Mouse (Mus musculus) Patski (cell line): ENCODE measurements around the gene Prpsap2. TPM values are rescaled to one million over a fixed set of nuclear protein-coding genes. Genes with fewer than 3 reads are reported as not detected.
"Not testable (repeated sequence)": the region's sequence is repeated elsewhere in the genome, so short reads cannot be mapped to it uniquely, and the experiment has no call there.

ENCODE experiments used
- ATAC-seq: fragments of 100-300 bp; one replicate; pipeline ENCODE4 v1.8.0; 2021
- CTCF ChIA-PET: fragments of 350-600 bp; sonication (Branson Sonifier 250); formaldehyde crosslinking; loops from one replicate; lab custom pipeline; 2022; ENCODE audit warnings: inconsistent platforms; lab: Charles Lee
- POLR2A ChIA-PET: fragments of 350-600 bp; sonication (Branson Sonifier 250); formaldehyde crosslinking; loops from one replicate; lab custom pipeline; 2022; ENCODE audit warnings: antibody characterized with exemption, inconsistent platforms; lab: Charles Lee
- DNase-seq: peaks from one replicate; pipeline ENCODE4 v3.0.0-alpha.2; 2011; ENCODE audit warnings: low read depth, low spot score
- H3K27me3 ChIP-seq: fragments of 371-371 bp; one replicate; pipeline ENCODE4 v1.5.1; 2021
- CTCF ChIP-seq: fragments of 100-300 bp; IDR thresholded peaks from one replicate; pipeline ENCODE4 v1.5.1; 2021
- in situ Hi-C: fragments of 300-500 bp; cut with MboI; formaldehyde crosslinking; loops from 3 replicates; pipeline ENCODE4 v1.11.1; 2018; ENCODE audit warnings: low pct_unique_long_range_greater_than_20kb, mixed read lengths
- polyA plus RNA-seq: library from polyadenylated mRNA; unstranded; gene quantifications from one replicate; pipeline ENCODE4 v1.2.3, GENCODE M21; 2021

The Prpsap2 gene
- 32.7 TPM for polyA plus RNA-seq

GRCm38 (mm10) chr11:61761584-61762407 lies at the start of gene Prpsap2:
Gene Prpsap2, minus strand, starts transcription at chr11:61762088.
- H3K27me3 ChIP-seq, result no peaks in the 10 kb centered on the region
- POLR2A ChIA-PET, result interaction anchor here (0.7 kb wide), 1 partner anchor 146 kb away, joined by 3 read pairs; no protein-coding TSS in a partner anchor
- CTCF ChIA-PET, result no interaction called here
- peak; percentile 89 for ATAC-seq
- peak; percentile 70 for DNase-seq
- in situ Hi-C loops, result no loop called here
- TF ChIP-seq CTCF, result no peak

- DNase-seq (no peak), ATAC-seq (no peak)
- in situ Hi-C loops, result no loop called here
- POLR2A ChIA-PET, result no interaction called here
- no peak for TF ChIP-seq CTCF
- CTCF ChIA-PET, result no interaction called here
- no peaks in the 10 kb centered on the region for H3K27me3 ChIP-seq
These were observed 47.9 kb upstream of the Prpsap2 start for GRCm38 (mm10) chr11:61809793-61810192.

GRCm38 (mm10) chr11:61808551-61809117 lies 46.7 kb upstream of the Prpsap2 start:
- no peak for ATAC-seq
- no peaks in the 10 kb centered on the region for H3K27me3 ChIP-seq
- ChIA-PET POLR2A (no interaction called here), CTCF (interaction anchor here (0.6 kb wide), 1 partner anchor 748 kb away, joined by 3 read pairs; no protein-coding TSS in a partner anchor)
- no peak for TF ChIP-seq CTCF
- peak; percentile 1 for DNase-seq
- in situ Hi-C loops, result no loop called here

- no peak for TF ChIP-seq CTCF
- ChIA-PET POLR2A (interaction anchor here (0.6 kb wide), 1 partner anchor 819 kb away, joined by 7 read pairs; no protein-coding TSS in a partner anchor), CTCF (interaction anchor here (1.6 kb wide), 1 partner anchor 9 kb away, joined by 4 read pairs; no protein-coding TSS in a partner anchor)
- no peak for DNase-seq
- in situ Hi-C loops, result no loop called here
- no peaks in the 10 kb centered on the region for H3K27me3 ChIP-seq
- no peak for ATAC-seq
These were observed 31.6 kb upstream of the Prpsap2 start for GRCm38 (mm10) chr11:61793441-61793840.

GRCm38 (mm10) chr11:61788550-61788949 lies 26.7 kb upstream of the Prpsap2 start:
- ChIA-PET POLR2A (interaction anchor here (0.6 kb wide), 1 partner anchor 602 kb away, joined by 3 read pairs; no protein-coding TSS in a partner anchor), CTCF (no interaction called here)
- no peak for TF ChIP-seq CTCF
- ATAC-seq, result no peak
- in situ Hi-C loops, result no loop called here
- DNase-seq, result no peak
- no peaks in the 10 kb centered on the region for H3K27me3 ChIP-seq

- in situ Hi-C loops, DNase-seq, H3K27me3 ChIP-seq, ATAC-seq, POLR2A ChIA-PET, CTCF ChIA-PET: not testable (repeated sequence)
These were observed 20.6 kb upstream of the Prpsap2 start for GRCm38 (mm10) chr11:61782526-61782925.

GRCm38 (mm10) chr11:61774551-61775149 lies 12.8 kb upstream of the Prpsap2 start:
- in situ Hi-C loops, result no loop called here
- CTCF ChIA-PET, result interaction anchor here (1.3 kb wide), 1 partner anchor 22 kb away, joined by 3 read pairs; no protein-coding TSS in a partner anchor
- DNase-seq, result no peak
- TF ChIP-seq CTCF, result no peak
- POLR2A ChIA-PET, result no interaction called here
- H3K27me3 ChIP-seq, result no peaks in the 10 kb centered on the region
- no peak for ATAC-seq

GRCm38 (mm10) chr11:61760518-61760917 lies 1.4 kb downstream of the Prpsap2 start:
- ChIA-PET POLR2A (no interaction called here), CTCF (no interaction called here)
- in situ Hi-C loops, result no loop called here
- ATAC-seq, result no peak
- TF ChIP-seq CTCF, result no peak
- no peak for DNase-seq
- H3K27me3 ChIP-seq, result no peaks in the 10 kb centered on the region

- POLR2A ChIA-PET, result interaction anchor here (0.6 kb wide), 1 partner anchor 1736 kb away, joined by 3 read pairs; no protein-coding TSS in a partner anchor
- DNase-seq (no peak), ATAC-seq (no peak)
- in situ Hi-C loops, result no loop called here
- TF ChIP-seq CTCF, result no peak
- CTCF ChIA-PET, result interaction anchor here (1.5 kb wide), 1 partner anchor 11 kb away, joined by 4 read pairs; no protein-coding TSS in a partner anchor
- H3K27me3 ChIP-seq, result no peaks in the 10 kb centered on the region
These were observed 4.7 kb downstream of the Prpsap2 start for GRCm38 (mm10) chr11:61757151-61757550.

- ChIA-PET CTCF (interaction anchor here (1.2 to 1.5 kb wide), 3 partner anchors 13 to 23 kb away, joined by 3 to 4 read pairs (median 4); no protein-coding TSS in a partner anchor), POLR2A (no interaction called here)
- no peak for ATAC-seq
- H3K27me3 ChIP-seq, result no peaks in the 10 kb centered on the region
- peak; percentile 54 for TF ChIP-seq CTCF
- no peak for DNase-seq
- in situ Hi-C loops, result no loop called here
These were observed 10.3 kb downstream of the Prpsap2 start for GRCm38 (mm10) chr11:61751612-61752011.
